Mouse (Mus musculus): ENCODE results near the gene Rara. TPM values are rescaled to one million over a fixed set of nuclear protein-coding genes. Genes with fewer than 3 reads are reported as not detected.
A peak's percentile ranks its signal among the peaks of the same experiment; 100 is the strongest.

Gene Rara
- polyA plus RNA-seq, 1 experiment from 2014 or later = 3.4 TPM

DNA sequence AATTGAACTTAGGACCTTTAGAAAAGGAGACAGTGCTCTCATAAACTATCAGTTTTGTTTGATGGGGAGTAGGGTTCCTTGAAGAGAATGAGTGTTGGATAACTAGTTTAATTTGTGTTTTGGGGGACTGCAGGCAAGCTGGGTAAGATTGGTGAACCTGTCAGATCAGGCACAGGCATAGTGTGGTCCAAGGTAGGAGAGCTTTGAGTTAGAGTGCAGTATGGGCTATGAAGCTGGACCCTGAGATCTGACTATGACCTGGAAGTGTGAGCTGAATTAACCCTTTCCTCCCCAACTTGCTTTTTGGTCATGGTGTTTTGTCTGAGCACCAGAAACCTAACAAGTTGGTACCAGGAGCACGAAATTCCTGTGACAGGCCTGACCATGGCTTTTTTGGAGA is 86.2 kb downstream of the Rara start:
- ATAC-seq (ENCODE audit: low read depth) (no peak), DNase-seq (no peak)
- WGBS (ENCODE audit: insufficient replicate concordance) = 89% methylated on average over 1 of the region's 1 CpGs
- H3K27me3 ChIP-seq = no peaks in the 10 kb centered on the region
- 0 out of 2 replicates have a peak, but pooled peaks cover under 1% of the 10 kb centered on the region for H3K4me1 ChIP-seq (replicated peaks)
- no peak overlapping the region for H3K4me2 ChIP-seq
- H3K9me3 ChIP-seq (replicated peaks) = no peaks in the 10 kb centered on the region
- no peak overlapping the region for H3K27ac ChIP-seq
- H3K9ac ChIP-seq = no peak overlapping the region
- peaks cover 100% of the 10 kb centered on the region for H3K36me3 ChIP-seq
- H3K4me3 ChIP-seq (replicated peaks) = no peak overlapping the region

DNA sequence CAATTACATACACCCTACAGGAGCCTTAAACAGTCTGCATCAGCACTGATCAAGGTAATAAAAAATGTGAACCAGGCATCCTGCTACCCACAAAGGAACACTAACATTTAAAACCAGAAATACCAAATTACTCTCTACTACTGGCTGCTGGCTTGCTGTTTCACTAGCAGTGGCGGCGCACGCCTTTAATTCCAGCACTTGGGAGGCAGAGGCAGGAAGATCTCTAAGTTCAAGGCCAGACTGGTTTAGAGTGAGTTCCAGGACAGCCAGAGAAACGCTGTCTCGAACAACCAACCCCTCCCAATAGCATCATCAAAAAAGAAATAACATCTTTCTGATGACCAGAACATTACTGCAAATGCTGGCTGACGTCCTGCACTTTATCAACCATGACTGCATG is 92.2 kb downstream of the Rara start:
- Histone ChIP-seq H3K36me3 (peaks cover 82% of the 10 kb centered on the region), H3K4me1 (replicated peaks) (peaks cover 36% of the 10 kb centered on the region), H3K27ac (no peak overlapping the region), H3K9ac (no peak overlapping the region), H3K27me3 (no peaks in the 10 kb centered on the region), H3K4me3 (replicated peaks) (no peak overlapping the region), H3K9me3 (replicated peaks) (no peaks in the 10 kb centered on the region), H3K4me2 (peak overlapping the region; percentile 10)
- no peak for ATAC-seq (ENCODE audit: low read depth)
- DNase-seq = no peak
- 92% methylated on average over 6 of the region's 6 CpGs for WGBS (ENCODE audit: insufficient replicate concordance)

GRCm38 (mm10) chr11:99022384-99022933 is 94.8 kb downstream of the Rara start:
- H3K27ac ChIP-seq = peak overlapping the region; percentile 19; the same call in 1 of the 2 replicates
- H3K4me1 ChIP-seq (replicated peaks) = peaks cover 47% of the 10 kb centered on the region
- H3K4me3 ChIP-seq (replicated peaks) = peak overlapping the region; percentile 78
- H3K27me3 ChIP-seq = no peaks in the 10 kb centered on the region
- H3K36me3 ChIP-seq = peaks cover 56% of the 10 kb centered on the region
- H3K4me2 ChIP-seq = peak overlapping the region; percentile 80
- no peaks in the 10 kb centered on the region for H3K9me3 ChIP-seq (replicated peaks)
- 72% methylated on average over 5 of the region's 5 CpGs for WGBS (ENCODE audit: insufficient replicate concordance)
- DNase-seq = no peak
- peak overlapping the region; percentile 92 for H3K9ac ChIP-seq
- no peak for ATAC-seq (ENCODE audit: low read depth)

- peak overlapping the region; percentile 82 for H3K27ac ChIP-seq
These were observed 95.5 kb downstream of the Rara start for GRCm38 (mm10) chr11:99023094-99023493.

DNA sequence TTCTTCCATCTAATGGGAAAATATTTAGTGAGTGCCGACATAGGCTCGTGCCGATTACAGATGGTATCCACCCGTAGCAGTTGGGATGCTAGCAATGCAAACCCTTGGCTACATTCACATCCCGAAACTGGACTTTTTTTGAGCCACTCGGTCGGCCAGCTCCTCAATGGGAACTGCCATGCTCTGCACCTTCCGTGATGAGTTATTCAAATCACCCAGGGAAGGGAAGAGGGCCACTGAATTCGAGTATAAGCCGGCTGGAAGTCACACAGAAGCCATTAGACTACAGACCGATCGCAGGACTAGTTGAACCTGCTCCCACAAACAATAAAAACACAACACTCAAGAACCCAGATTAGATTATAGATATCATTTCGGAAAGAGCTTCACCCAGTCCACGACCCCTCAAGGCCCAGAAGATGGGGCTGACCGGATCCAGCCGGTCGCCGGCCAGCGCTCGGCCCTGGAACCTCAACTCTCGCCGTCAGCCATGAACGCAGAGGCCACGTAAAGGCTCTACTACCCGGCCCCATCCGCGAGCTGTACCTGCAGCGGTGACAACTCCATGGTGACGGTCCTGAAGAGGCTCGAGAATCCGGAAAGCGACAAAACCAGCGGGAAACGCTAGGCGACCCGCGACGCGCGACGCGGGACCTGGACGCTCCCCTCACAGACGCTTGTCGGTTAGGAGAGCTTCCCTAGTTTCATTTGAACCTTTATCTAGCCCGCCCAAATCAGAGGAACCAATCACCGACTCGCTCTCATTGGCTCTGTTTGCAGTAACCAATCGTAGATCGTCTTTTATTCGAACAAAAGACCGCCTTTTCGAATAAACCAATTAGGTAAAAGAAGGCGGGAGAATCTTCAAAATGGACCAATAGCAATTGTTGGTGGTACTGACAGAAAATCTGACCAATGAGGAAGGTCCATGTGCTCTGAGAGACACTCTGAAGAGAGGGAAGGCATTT is 96.2 kb downstream of the Rara start, which contains the start of gene Top2a:
Gene Top2a (minus strand): TSS at position 690 of the 968 bp plus-strand sequence.
- peaks cover 43% of the 10 kb centered on the region for H3K36me3 ChIP-seq
- H3K4me1 ChIP-seq (replicated peaks) = peaks cover 47% of the 10 kb centered on the region
- H3K9ac ChIP-seq = peak within 1 kb of the TSS; percentile 92
- H3K4me2 ChIP-seq = peak within 1 kb of the TSS; percentile 80
- DNase-seq = peak; percentile 80
- H3K27ac ChIP-seq = peak within 1 kb of the TSS; percentile 82
- peak; percentile 91 for ATAC-seq (ENCODE audit: low read depth)
- under 1% methylated on average over 54 of the region's 54 CpGs for WGBS (ENCODE audit: insufficient replicate concordance)
- no peaks in the 10 kb centered on the region for H3K27me3 ChIP-seq
- no peaks in the 10 kb centered on the region for H3K9me3 ChIP-seq (replicated peaks)
- peak within 1 kb of the TSS; percentile 78 for H3K4me3 ChIP-seq (replicated peaks)

More at GRCm38 (mm10) chr11:99023094-99023493, 95.5 kb downstream of the Rara start:
- no peak for ATAC-seq (ENCODE audit: low read depth)
- no peak for DNase-seq
- Histone ChIP-seq H3K9me3 (replicated peaks) (no peaks in the 10 kb centered on the region), H3K4me1 (replicated peaks) (peaks cover 47% of the 10 kb centered on the region), H3K4me3 (replicated peaks) (peak overlapping the region; percentile 78), H3K36me3 (peaks cover 50% of the 10 kb centered on the region), H3K9ac (peak overlapping the region; percentile 92), H3K4me2 (peak overlapping the region; percentile 80), H3K27me3 (no peaks in the 10 kb centered on the region)
- WGBS (ENCODE audit: insufficient replicate concordance) = 2% methylated on average over 4 of the region's 4 CpGs

Other genes with a start within 250 kb of the Rara start
- gene Psmd3, start 245.3 kb upstream of the Rara start, polyA plus RNA-seq (2015; fragmentation: Nextera tagmentation; extraction: Ambion mirVana) = 143 and 151 TPM in 2 replicates
- not detected in 2 replicates for gene Csf3, start 226.6 kb upstream of the Rara start, polyA plus RNA-seq (2015; fragmentation: Nextera tagmentation; extraction: Ambion mirVana)
- 27.6 and 36.0 TPM in 2 replicates for gene Med24, start 198.4 kb upstream of the Rara start, polyA plus RNA-seq (2015; fragmentation: Nextera tagmentation; extraction: Ambion mirVana)
- 8.8 and 9.8 TPM in 2 replicates for gene Thra, start 187.2 kb upstream of the Rara start, polyA plus RNA-seq (2015; fragmentation: Nextera tagmentation; extraction: Ambion mirVana)
- 0.59 and 1.0 TPM in 2 replicates for gene Nr1d1, start 152.5 kb upstream of the Rara start, polyA plus RNA-seq (2015; fragmentation: Nextera tagmentation; extraction: Ambion mirVana)
- 6.8 and 6.9 TPM in 2 replicates for gene Msl1, start 132.3 kb upstream of the Rara start, polyA plus RNA-seq (2015; fragmentation: Nextera tagmentation; extraction: Ambion mirVana)
- 13.3 and 16.1 TPM in 2 replicates for gene Casc3, start 122.9 kb upstream of the Rara start, polyA plus RNA-seq (2015; fragmentation: Nextera tagmentation; extraction: Ambion mirVana)
- 0.20 and 0.23 TPM in 2 replicates for gene Rapgefl1, start 91.0 kb upstream of the Rara start, polyA plus RNA-seq (2015; fragmentation: Nextera tagmentation; extraction: Ambion mirVana)
- gene Wipf2, start 64.2 kb upstream of the Rara start, polyA plus RNA-seq (2015; fragmentation: Nextera tagmentation; extraction: Ambion mirVana) = 1.3 TPM in 2 replicates
- 69.1 and 79.8 TPM in 2 replicates for gene Cdc6, start 20.0 kb upstream of the Rara start, polyA plus RNA-seq (2015; fragmentation: Nextera tagmentation; extraction: Ambion mirVana)
- not detected in 2 replicates for gene Gjd3, start 55.2 kb downstream of the Rara start, polyA plus RNA-seq (2015; fragmentation: Nextera tagmentation; extraction: Ambion mirVana)
- gene Top2a, start 96.4 kb downstream of the Rara start, polyA plus RNA-seq (2015; fragmentation: Nextera tagmentation; extraction: Ambion mirVana) = 208 and 245 TPM in 2 replicates
- gene Igfbp4, start 113.4 kb downstream of the Rara start, polyA plus RNA-seq (2015; fragmentation: Nextera tagmentation; extraction: Ambion mirVana) = 168 and 194 TPM in 2 replicates
- gene Tns4, start 161.5 kb downstream of the Rara start, polyA plus RNA-seq (2015; fragmentation: Nextera tagmentation; extraction: Ambion mirVana) = 0.22 and 0.32 TPM in 2 replicates
- gene Ccr7, start 227.3 kb downstream of the Rara start, polyA plus RNA-seq (2015; fragmentation: Nextera tagmentation; extraction: Ambion mirVana) = 0.07 and 0.17 TPM in 2 replicates